Mouse (Mus musculus): ENCODE measurements around the gene Kcnq2. TPM values are rescaled to one million over a fixed set of nuclear protein-coding genes. Genes with fewer than 3 reads are reported as not detected.

The Kcnq2 gene
- polyA plus RNA-seq, 1 experiment from 2014 or later = 0.75 TPM

- Histone ChIP-seq H3K4me1 (ENCODE audit: control insufficient read depth, insufficient read depth, low read length) (no peaks in the 10 kb centered on the region), H3K9ac (ENCODE audit: low read depth, low read length) (no peak overlapping the region), H3K4me3 (ENCODE audit: low read length) (no peak overlapping the region), H3K27me3 (replicated peaks; ENCODE audit: control insufficient read depth, insufficient read depth, low read length) (no peaks in the 10 kb centered on the region), H3K36me3 (ENCODE audit: control insufficient read depth, insufficient read depth, low read length) (no peaks in the 10 kb centered on the region), H3K4me2 (ENCODE audit: low read depth, low read length) (no peak overlapping the region), H3K9me3 (ENCODE audit: control insufficient read depth, low read length) (no peaks in the 10 kb centered on the region), H3K27ac (ENCODE audit: low read length) (no peak overlapping the region)
- no peak for ATAC-seq
- 78% methylated on average over 4 of the region's 4 CpGs for WGBS
Observed at GRCm38 (mm10) chr2:181120922-181121449, 14.1 kb downstream of the Kcnq2 start.

- Histone ChIP-seq H3K9me3 (ENCODE audit: control insufficient read depth, low read length) (no peaks in the 10 kb centered on the region), H3K4me2 (ENCODE audit: low read depth, low read length) (no peak overlapping the region), H3K36me3 (ENCODE audit: control insufficient read depth, insufficient read depth, low read length) (no peaks in the 10 kb centered on the region), H3K27ac (ENCODE audit: low read length) (no peak overlapping the region), H3K9ac (ENCODE audit: low read depth, low read length) (no peak overlapping the region), H3K4me3 (ENCODE audit: low read length) (no peak overlapping the region), H3K27me3 (replicated peaks; ENCODE audit: control insufficient read depth, insufficient read depth, low read length) (no peaks in the 10 kb centered on the region), H3K4me1 (ENCODE audit: control insufficient read depth, insufficient read depth, low read length) (no peaks in the 10 kb centered on the region)
- WGBS = 18% methylated on average over 10 of the region's 10 CpGs
- no peak for ATAC-seq
Observed at GRCm38 (mm10) chr2:181119952-181120351, 15.1 kb downstream of the Kcnq2 start.

- WGBS = 84% methylated on average over 5 of the region's 5 CpGs
- ATAC-seq = no peak
- no peaks in the 10 kb centered on the region for H3K27me3 ChIP-seq (replicated peaks; ENCODE audit: control insufficient read depth, insufficient read depth, low read length)
- H3K4me1 ChIP-seq (ENCODE audit: control insufficient read depth, insufficient read depth, low read length) = no peaks in the 10 kb centered on the region
- no peak overlapping the region for H3K4me2 ChIP-seq (ENCODE audit: low read depth, low read length)
- no peaks in the 10 kb centered on the region for H3K36me3 ChIP-seq (ENCODE audit: control insufficient read depth, insufficient read depth, low read length)
- H3K9me3 ChIP-seq (ENCODE audit: control insufficient read depth, low read length) = no peaks in the 10 kb centered on the region
- H3K9ac ChIP-seq (ENCODE audit: low read depth, low read length) = no peak overlapping the region
- no peak overlapping the region for H3K27ac ChIP-seq (ENCODE audit: low read length)
- no peak overlapping the region for H3K4me3 ChIP-seq (ENCODE audit: low read length)
Observed at GRCm38 (mm10) chr2:181116436-181116835, 18.7 kb downstream of the Kcnq2 start.

GRCm38 (mm10) chr2:181115367-181115766 lies 19.7 kb downstream of the Kcnq2 start:
- Histone ChIP-seq H3K27me3 (replicated peaks; ENCODE audit: control insufficient read depth, insufficient read depth, low read length) (no peaks in the 10 kb centered on the region), H3K27ac (ENCODE audit: low read length) (no peak overlapping the region), H3K9me3 (ENCODE audit: control insufficient read depth, low read length) (no peaks in the 10 kb centered on the region), H3K9ac (ENCODE audit: low read depth, low read length) (no peak overlapping the region), H3K4me2 (ENCODE audit: low read depth, low read length) (no peak overlapping the region), H3K36me3 (ENCODE audit: control insufficient read depth, insufficient read depth, low read length) (no peaks in the 10 kb centered on the region), H3K4me3 (ENCODE audit: low read length) (no peak overlapping the region), H3K4me1 (ENCODE audit: control insufficient read depth, insufficient read depth, low read length) (no peaks in the 10 kb centered on the region)
- 78% methylated on average over 3 of the region's 3 CpGs for WGBS
- no peak for ATAC-seq

GRCm38 (mm10) chr2:181113762-181114361 lies 21.2 kb downstream of the Kcnq2 start:
- H3K27ac ChIP-seq (ENCODE audit: low read length) = no peak overlapping the region
- no peak for ATAC-seq
- no peaks in the 10 kb centered on the region for H3K27me3 ChIP-seq (replicated peaks; ENCODE audit: control insufficient read depth, insufficient read depth, low read length)
- no peaks in the 10 kb centered on the region for H3K4me1 ChIP-seq (ENCODE audit: control insufficient read depth, insufficient read depth, low read length)
- 69% methylated on average over 8 of the region's 8 CpGs for WGBS
- H3K9ac ChIP-seq (ENCODE audit: low read depth, low read length) = no peak overlapping the region
- H3K4me3 ChIP-seq (ENCODE audit: low read length) = no peak overlapping the region
- H3K36me3 ChIP-seq (ENCODE audit: control insufficient read depth, insufficient read depth, low read length) = no peaks in the 10 kb centered on the region
- no peak overlapping the region for H3K4me2 ChIP-seq (ENCODE audit: low read depth, low read length)
- H3K9me3 ChIP-seq (ENCODE audit: control insufficient read depth, low read length) = no peaks in the 10 kb centered on the region

GRCm38 (mm10) chr2:181111665-181112064 lies 23.4 kb downstream of the Kcnq2 start:
- Histone ChIP-seq H3K9me3 (ENCODE audit: control insufficient read depth, low read length) (no peaks in the 10 kb centered on the region), H3K9ac (ENCODE audit: low read depth, low read length) (no peak overlapping the region), H3K27me3 (replicated peaks; ENCODE audit: control insufficient read depth, insufficient read depth, low read length) (no peaks in the 10 kb centered on the region), H3K4me3 (ENCODE audit: low read length) (no peak overlapping the region), H3K4me1 (ENCODE audit: control insufficient read depth, insufficient read depth, low read length) (no peaks in the 10 kb centered on the region), H3K4me2 (ENCODE audit: low read depth, low read length) (no peak overlapping the region), H3K36me3 (ENCODE audit: control insufficient read depth, insufficient read depth, low read length) (no peaks in the 10 kb centered on the region), H3K27ac (ENCODE audit: low read length) (no peak overlapping the region)
- WGBS = 96% methylated on average over 1 of the region's 1 CpGs
- ATAC-seq = no peak

GRCm38 (mm10) chr2:181104111-181104510 lies 31.0 kb downstream of the Kcnq2 start:
- 61% methylated on average over 2 of the region's 2 CpGs for WGBS
- H3K9me3 ChIP-seq (ENCODE audit: control insufficient read depth, low read length) = no peaks in the 10 kb centered on the region
- H3K27ac ChIP-seq (ENCODE audit: low read length) = no peak overlapping the region
- H3K4me3 ChIP-seq (ENCODE audit: low read length) = no peak overlapping the region
- no peaks in the 10 kb centered on the region for H3K36me3 ChIP-seq (ENCODE audit: control insufficient read depth, insufficient read depth, low read length)
- H3K4me2 ChIP-seq (ENCODE audit: low read depth, low read length) = no peak overlapping the region
- no peaks in the 10 kb centered on the region; the same call in 1 of the 2 replicates for H3K4me1 ChIP-seq (ENCODE audit: control insufficient read depth, insufficient read depth, low read length)
- no peak overlapping the region for H3K9ac ChIP-seq (ENCODE audit: low read depth, low read length)
- ATAC-seq = no peak
- no peaks in the 10 kb centered on the region for H3K27me3 ChIP-seq (replicated peaks; ENCODE audit: control insufficient read depth, insufficient read depth, low read length)

- no peak for ATAC-seq
- Histone ChIP-seq H3K4me1 (ENCODE audit: control insufficient read depth, insufficient read depth, low read length) (no peaks in the 10 kb centered on the region; the same call in 1 of the 2 replicates), H3K4me2 (ENCODE audit: low read depth, low read length) (no peak overlapping the region), H3K9ac (ENCODE audit: low read depth, low read length) (no peak overlapping the region), H3K27ac (ENCODE audit: low read length) (no peak overlapping the region), H3K27me3 (replicated peaks; ENCODE audit: control insufficient read depth, insufficient read depth, low read length) (no peaks in the 10 kb centered on the region), H3K4me3 (ENCODE audit: low read length) (no peak overlapping the region), H3K9me3 (ENCODE audit: control insufficient read depth, low read length) (no peaks in the 10 kb centered on the region), H3K36me3 (ENCODE audit: control insufficient read depth, insufficient read depth, low read length) (no peaks in the 10 kb centered on the region)
- 45% methylated on average over 2 of the region's 2 CpGs for WGBS
Observed at GRCm38 (mm10) chr2:181102161-181102560, 32.9 kb downstream of the Kcnq2 start.

- Histone ChIP-seq H3K27ac (ENCODE audit: low read length) (no peak overlapping the region), H3K4me2 (ENCODE audit: low read depth, low read length) (no peak overlapping the region), H3K9ac (ENCODE audit: low read depth, low read length) (no peak overlapping the region), H3K27me3 (replicated peaks; ENCODE audit: control insufficient read depth, insufficient read depth, low read length) (no peaks in the 10 kb centered on the region), H3K9me3 (ENCODE audit: control insufficient read depth, low read length) (no peaks in the 10 kb centered on the region), H3K4me1 (ENCODE audit: control insufficient read depth, insufficient read depth, low read length) (no peaks in the 10 kb centered on the region; the same call in 1 of the 2 replicates), H3K36me3 (ENCODE audit: control insufficient read depth, insufficient read depth, low read length) (no peaks in the 10 kb centered on the region), H3K4me3 (ENCODE audit: low read length) (no peak overlapping the region)
- WGBS = 71% methylated on average over 1 of the region's 1 CpGs
- ATAC-seq = no peak
Observed at GRCm38 (mm10) chr2:181101626-181102025, 33.5 kb downstream of the Kcnq2 start.

GRCm38 (mm10) chr2:181100087-181100486 lies 35.0 kb downstream of the Kcnq2 start:
- Histone ChIP-seq H3K4me1 (ENCODE audit: control insufficient read depth, insufficient read depth, low read length) (no peaks in the 10 kb centered on the region; the same call in 1 of the 2 replicates), H3K4me2 (ENCODE audit: low read depth, low read length) (no peak overlapping the region), H3K9me3 (ENCODE audit: control insufficient read depth, low read length) (no peaks in the 10 kb centered on the region), H3K27ac (ENCODE audit: low read length) (no peak overlapping the region), H3K4me3 (ENCODE audit: low read length) (no peak overlapping the region), H3K36me3 (ENCODE audit: control insufficient read depth, insufficient read depth, low read length) (no peaks in the 10 kb centered on the region), H3K27me3 (replicated peaks; ENCODE audit: control insufficient read depth, insufficient read depth, low read length) (no peaks in the 10 kb centered on the region), H3K9ac (ENCODE audit: low read depth, low read length) (no peak overlapping the region)
- peak; percentile 87 for ATAC-seq
- WGBS = 76% methylated on average over 2 of the region's 2 CpGs
